Mouse (Mus musculus) T-helper 17 cell (primary cell): ENCODE data around the gene Strn.

Experiments used
- in situ Hi-C, 2 experiments: fragments of 300-600 bp; cut with MboI, MseI; formaldehyde crosslinking; loops; 1 replicate in 1 of 2; 2 replicates in 1 of 2; pipeline ENCODE4 v1.15.1; 2025; ENCODE audit warnings: high pct_unique_total_duplicates in 2 of 2

The Strn gene

GRCm38 (mm10) chr17:78737096-78737495 is at the start of gene Strn:
Gene Strn (minus strand): TSS chr17:78737196.
- in situ Hi-C loops = loop anchor here in 1 of 2 experiments (10.0 kb wide), 1 partner anchor 178 kb away; the partner anchor contains the start of gene Cebpzos

- in situ Hi-C loops = no loop called here
Measured at GRCm38 (mm10) chr17:78778765-78779164, 41.8 kb upstream of the Strn start.

- in situ Hi-C loops = no loop called here
Measured at GRCm38 (mm10) chr17:78772317-78772716, 35.3 kb upstream of the Strn start.

- in situ Hi-C loops = no loop called here
Measured at GRCm38 (mm10) chr17:78770932-78771331, 33.9 kb upstream of the Strn start.

GRCm38 (mm10) chr17:78769341-78769740 is 32.3 kb upstream of the Strn start:
- in situ Hi-C loops = no loop called here

- in situ Hi-C loops = no loop called here
Measured at GRCm38 (mm10) chr17:78768937-78769336, 31.9 kb upstream of the Strn start.

- in situ Hi-C loops = no loop called here
Measured at GRCm38 (mm10) chr17:78767546-78767945, 30.6 kb upstream of the Strn start.

GRCm38 (mm10) chr17:78766084-78766483 is 29.1 kb upstream of the Strn start:
- in situ Hi-C loops = no loop called here

GRCm38 (mm10) chr17:78763272-78763671 is 26.3 kb upstream of the Strn start:
- in situ Hi-C loops = no loop called here

- in situ Hi-C loops = no loop called here
Measured at GRCm38 (mm10) chr17:78752938-78753655, 16.1 kb upstream of the Strn start.

- in situ Hi-C loops = no loop called here
Measured at GRCm38 (mm10) chr17:78752064-78752463, 15.1 kb upstream of the Strn start.

- in situ Hi-C loops = no loop called here
Measured at GRCm38 (mm10) chr17:78748440-78748839, 11.4 kb upstream of the Strn start.

- in situ Hi-C loops = loop anchor here in 1 of 2 experiments (10.0 kb wide), 1 partner anchor 176 kb away; the partner anchor contains the start of gene Cebpzos
Measured at GRCm38 (mm10) chr17:78738416-78738815, 1.4 kb upstream of the Strn start.

- in situ Hi-C loops = loop anchor here in 1 of 2 experiments (10.0 kb wide), 1 partner anchor 177 kb away; the partner anchor contains the start of gene Cebpzos
Measured at GRCm38 (mm10) chr17:78737771-78738170, 775 bp upstream of the Strn start.

GRCm38 (mm10) chr17:78736473-78736988 is 465 bp downstream of the Strn start:
- in situ Hi-C loops = loop anchor here in 1 of 2 experiments (10.0 kb wide), 1 partner anchor 178 kb away; the partner anchor contains the start of gene Cebpzos

- in situ Hi-C loops = loop anchor here in 1 of 2 experiments (10.0 kb wide), 1 partner anchor 179 kb away; the partner anchor contains the start of gene Cebpzos
Measured at GRCm38 (mm10) chr17:78735731-78736472, 1.1 kb downstream of the Strn start.

GRCm38 (mm10) chr17:78734806-78735205 is 2.2 kb downstream of the Strn start:
- in situ Hi-C loops = loop anchor here in 1 of 2 experiments (10.0 kb wide), 1 partner anchor 180 kb away; the partner anchor contains the start of gene Cebpzos

- in situ Hi-C loops = loop anchor here in 1 of 2 experiments (10.0 kb wide), 1 partner anchor 183 kb away; the partner anchor contains the start of gene Cebpzos
Measured at GRCm38 (mm10) chr17:78732056-78732455, 4.9 kb downstream of the Strn start.

- in situ Hi-C loops = loop anchor here in 1 of 2 experiments (5.0 kb wide), 1 partner anchor 115 kb away; no protein-coding TSS in a partner anchor
Measured at GRCm38 (mm10) chr17:78726746-78727449, 10.1 kb downstream of the Strn start.

GRCm38 (mm10) chr17:78724461-78725055 is 12.4 kb downstream of the Strn start:
- in situ Hi-C loops = loop anchor here in 1 of 2 experiments (5.0 kb wide), 1 partner anchor 112 kb away; no protein-coding TSS in a partner anchor

GRCm38 (mm10) chr17:78721690-78722089 is 15.3 kb downstream of the Strn start:
- in situ Hi-C loops = no loop called here
